Mouse (Mus musculus) intestine, embryonic 16.5 days (tissue): ENCODE measurements around the gene Nfic. TPM values are rescaled to one million over a fixed set of nuclear protein-coding genes. Genes with fewer than 3 reads are reported as not detected.

Experiments used
- ATAC-seq: fragments of 200-750 bp; cut with Nextera tagmentation; 2 replicates; pipeline ENCODE4 v1.8.0; 2017; ENCODE audit warnings: moderate TSS enrichment, moderate library complexity
- H3K27ac ChIP-seq: fragments of 300-500 bp; sonication (generic); 2 replicates; pipeline ENCODE4 v1.5.1; 2014; ENCODE audit warnings: mild to moderate bottlenecking, low read length
- H3K27me3 ChIP-seq: fragments of 300-500 bp; sonication (generic); replicated peaks from 2 replicates; pipeline ENCODE4 v1.6.1; 2014; ENCODE audit warnings: low read length, control low read depth, mixed read lengths; ENCODE audit not compliant: control insufficient read depth, insufficient read depth
- H3K36me3 ChIP-seq: fragments of 300-500 bp; sonication (generic); 2 replicates; pipeline ENCODE4 v1.6.1; 2014; ENCODE audit warnings: low read length, control low read depth; ENCODE audit not compliant: control insufficient read depth, insufficient read depth
- H3K4me1 ChIP-seq: fragments of 300-500 bp; sonication (generic); 2 replicates; pipeline ENCODE4 v1.6.1; 2014; ENCODE audit warnings: low read length, control low read depth, mixed read lengths; ENCODE audit not compliant: control insufficient read depth, insufficient read depth
- H3K4me2 ChIP-seq: fragments of 300-500 bp; sonication (generic); 2 replicates; pipeline ENCODE4 v1.6.1; 2014; ENCODE audit warnings: low read depth, low read length, control low read depth
- H3K4me3 ChIP-seq: fragments of 300-500 bp; sonication (generic); 2 replicates; pipeline ENCODE4 v1.5.1; 2014; ENCODE audit warnings: mild to moderate bottlenecking, low read length
- H3K9ac ChIP-seq: fragments of 300-500 bp; sonication (generic); 2 replicates; pipeline ENCODE4 v1.6.1; 2014; ENCODE audit warnings: low read depth, low read length
- H3K9me3 ChIP-seq: fragments of 300-500 bp; sonication (generic); 2 replicates; pipeline ENCODE4 v1.6.1; 2016; ENCODE audit warnings: low read length, control low read depth; ENCODE audit not compliant: control insufficient read depth
- WGBS: fragments of 180-500 bp; shearing (Covaris S2); extraction: QIAGEN DNeasy Blood & Tissue Kit; methylation state at CpG from one replicate; pipeline ENCODE4 v1.1.7; 2014; 5-methylcytosine and 5-hydroxymethylcytosine counted together
- polyA plus RNA-seq: library from polyadenylated mRNA; unstranded; fragments of >200 nt; fragmentation: Nextera tagmentation; extraction: Ambion mirVana; gene quantifications from 2 replicates; pipeline ENCODE4 v1.2.1, GENCODE M21; 2015

Nfic gene
- polyA plus RNA-seq, 1 experiment from 2014 or later = 49.8 TPM

- no peaks in the 10 kb centered on the region for H3K36me3 ChIP-seq
- H3K27ac ChIP-seq = peak overlapping the region; percentile 53
- no peak overlapping the region for H3K9ac ChIP-seq
- ATAC-seq = peak; percentile 6; the same call in 1 of the 2 replicates
- H3K4me3 ChIP-seq = no peak overlapping the region
- no peaks in the 10 kb centered on the region for H3K9me3 ChIP-seq
- H3K4me1 ChIP-seq = peaks cover 24% of the 10 kb centered on the region
- H3K4me2 ChIP-seq = no peak overlapping the region
- no peaks in the 10 kb centered on the region for H3K27me3 ChIP-seq
- 55% methylated on average over 5 of the region's 5 CpGs for WGBS
These were observed 73.4 kb downstream of the Nfic start for GRCm38 (mm10) chr10:81382039-81382438.

- Histone ChIP-seq H3K27ac (no peak overlapping the region), H3K4me1 (peaks cover 20% of the 10 kb centered on the region), H3K9ac (no peak overlapping the region), H3K9me3 (no peaks in the 10 kb centered on the region), H3K36me3 (peaks cover 3% of the 10 kb centered on the region; the same call in 1 of the 2 replicates), H3K4me2 (no peak overlapping the region), H3K27me3 (no peaks in the 10 kb centered on the region), H3K4me3 (no peak overlapping the region)
- WGBS = 83% methylated on average over 6 of the region's 6 CpGs
- no peak for ATAC-seq
These were observed 75.5 kb downstream of the Nfic start for GRCm38 (mm10) chr10:81379809-81380378.

GRCm38 (mm10) chr10:81379183-81379553 lies 76.3 kb downstream of the Nfic start:
- Histone ChIP-seq H3K4me2 (peak overlapping the region; percentile 74), H3K4me3 (peak overlapping the region; percentile 83), H3K4me1 (peaks cover 19% of the 10 kb centered on the region), H3K27ac (peak overlapping the region; percentile 62), H3K9me3 (no peaks in the 10 kb centered on the region), H3K36me3 (peaks cover 3% of the 10 kb centered on the region; the same call in 1 of the 2 replicates), H3K27me3 (no peaks in the 10 kb centered on the region), H3K9ac (peak overlapping the region; percentile 65)
- 60% methylated on average over 3 of the region's 3 CpGs for WGBS
- no peak for ATAC-seq

DNA sequence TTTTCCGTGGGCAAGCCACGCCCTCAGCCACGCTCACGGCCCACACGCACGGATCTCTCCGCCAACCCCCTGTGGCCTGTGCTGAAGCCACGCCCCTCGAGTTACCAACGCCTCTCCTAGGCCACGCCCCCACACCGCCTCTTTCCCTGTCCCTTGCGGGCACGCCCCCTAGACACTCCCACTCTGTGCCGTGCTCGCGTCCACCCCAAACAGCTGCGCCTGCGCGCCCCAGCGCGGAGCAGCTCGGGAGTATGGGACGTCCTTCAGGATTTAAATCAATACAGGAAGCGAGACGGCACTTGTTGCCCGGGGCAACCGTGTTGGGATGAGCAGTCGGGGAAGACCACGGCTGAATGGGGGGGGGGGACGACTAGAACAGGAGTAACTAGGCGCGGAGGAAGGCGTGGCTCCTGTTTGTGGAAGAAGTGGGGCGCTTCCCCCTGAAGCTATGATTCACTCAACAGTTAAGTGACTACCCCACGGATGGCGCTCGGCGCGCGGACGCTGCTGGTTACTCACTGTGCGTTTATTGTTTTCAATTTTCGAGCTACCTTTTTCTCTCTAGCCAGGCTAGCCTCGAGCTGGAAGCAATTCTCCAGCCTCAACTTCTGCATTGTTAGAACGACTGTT lies 76.8 kb downstream of the Nfic start:
- no peaks in the 10 kb centered on the region for H3K27me3 ChIP-seq
- peak overlapping the region; percentile 83 for H3K4me3 ChIP-seq
- under 1% methylated on average over 46 of the region's 46 CpGs for WGBS
- H3K27ac ChIP-seq = peak overlapping the region; percentile 62
- H3K9ac ChIP-seq = peak overlapping the region; percentile 65
- peaks cover 19% of the 10 kb centered on the region for H3K4me1 ChIP-seq
- peak overlapping the region; percentile 74 for H3K4me2 ChIP-seq
- peaks cover 3% of the 10 kb centered on the region; the same call in 1 of the 2 replicates for H3K36me3 ChIP-seq
- ATAC-seq = peak; percentile 95
- no peaks in the 10 kb centered on the region for H3K9me3 ChIP-seq

DNA sequence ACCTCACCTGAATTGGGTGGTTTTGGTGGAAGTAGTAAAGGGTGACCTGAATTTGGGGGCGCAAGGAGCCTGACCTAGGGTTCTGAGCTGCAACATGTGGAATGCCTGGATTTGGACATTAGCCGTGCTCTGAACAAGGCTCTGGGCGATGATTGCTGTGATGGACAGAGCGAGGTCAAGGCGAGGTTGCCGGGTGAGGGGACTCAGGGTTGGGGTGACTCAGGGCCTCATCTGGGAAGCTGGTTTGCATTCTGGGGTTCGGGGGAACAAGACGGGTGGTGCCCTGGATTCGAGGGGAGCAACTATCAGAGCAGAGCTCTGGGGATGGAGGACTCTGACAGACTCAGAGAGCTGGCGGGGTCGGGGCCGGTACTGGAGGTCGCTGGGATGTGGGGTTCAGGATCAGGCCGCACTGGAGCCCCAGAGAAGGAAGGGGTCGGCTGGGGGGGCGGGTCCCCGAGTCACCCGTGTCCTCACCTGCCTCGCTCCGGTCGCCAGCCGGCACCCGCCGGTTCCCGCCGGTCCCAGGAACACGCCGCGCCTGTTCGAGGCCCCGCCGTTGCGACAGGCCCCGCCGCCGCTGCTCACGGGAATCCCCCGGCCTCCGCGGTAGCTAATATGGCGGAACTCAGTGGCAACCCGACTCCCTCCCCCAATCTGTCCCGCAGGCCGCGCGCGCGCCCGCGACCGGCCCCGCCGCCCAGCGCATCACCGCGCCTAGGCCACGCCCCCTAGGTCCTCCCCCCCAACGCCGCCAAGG lies 77.5 kb downstream of the Nfic start, which contains the start of gene Fzr1:
Gene Fzr1 (minus strand): TSS at position 724 of the 760 bp plus-strand sequence.
- under 1% methylated on average over 54 of the region's 59 CpGs for WGBS
- H3K4me3 ChIP-seq = peak within 1 kb of the TSS; percentile 83
- peak; percentile 68 for ATAC-seq

DNA sequence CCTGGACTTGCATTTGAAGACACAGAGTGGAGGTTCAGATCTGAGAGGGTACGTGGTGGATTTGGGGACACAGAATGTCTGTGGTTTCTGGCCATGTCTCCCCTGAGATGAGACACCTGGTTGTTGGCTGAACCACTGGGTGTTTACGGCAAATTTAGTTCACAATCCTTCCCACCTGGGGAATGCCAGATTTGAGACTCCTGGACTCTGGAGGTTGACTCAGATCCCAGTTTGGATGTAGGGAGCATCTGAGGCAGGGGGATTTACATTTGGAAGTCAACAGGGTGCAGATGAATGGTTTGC lies 78.1 kb downstream of the Nfic start:
- peaks cover 3% of the 10 kb centered on the region; the same call in 1 of the 2 replicates for H3K36me3 ChIP-seq
- no peaks in the 10 kb centered on the region for H3K27me3 ChIP-seq
- peak overlapping the region; percentile 83 for H3K4me2 ChIP-seq
- 32% methylated on average over 2 of the region's 2 CpGs for WGBS
- peaks cover 20% of the 10 kb centered on the region for H3K4me1 ChIP-seq
- peak overlapping the region; percentile 95 for H3K9ac ChIP-seq
- no peak overlapping the region for H3K27ac ChIP-seq
- no peaks in the 10 kb centered on the region for H3K9me3 ChIP-seq
- peak overlapping the region; percentile 83 for H3K4me3 ChIP-seq
- ATAC-seq = no peak

More for the DNA sequence above, 77.5 kb downstream of the Nfic start, which contains the start of gene Fzr1:
- Histone ChIP-seq H3K4me2 (peak within 1 kb of the TSS; percentile 83), H3K27me3 (no peaks in the 10 kb centered on the region), H3K27ac (peak within 1 kb of the TSS; percentile 69), H3K4me1 (peaks cover 24% of the 10 kb centered on the region), H3K9me3 (no peaks in the 10 kb centered on the region), H3K36me3 (peaks cover 3% of the 10 kb centered on the region; the same call in 1 of the 2 replicates), H3K9ac (peak within 1 kb of the TSS; percentile 95)

- H3K27ac ChIP-seq = peak overlapping the region; percentile 16
- H3K9me3 ChIP-seq = no peaks in the 10 kb centered on the region
- no peaks in the 10 kb centered on the region for H3K27me3 ChIP-seq
- peaks cover 3% of the 10 kb centered on the region; the same call in 1 of the 2 replicates for H3K36me3 ChIP-seq
- ATAC-seq = no peak
- peak overlapping the region; percentile 83 for H3K4me3 ChIP-seq
- H3K4me1 ChIP-seq = peaks cover 20% of the 10 kb centered on the region
- peak overlapping the region; percentile 95 for H3K9ac ChIP-seq
- peak overlapping the region; percentile 83 for H3K4me2 ChIP-seq
- 31% methylated on average over 6 of the region's 6 CpGs for WGBS
These were observed 78.7 kb downstream of the Nfic start for GRCm38 (mm10) chr10:81376561-81377361.

GRCm38 (mm10) chr10:81375322-81375721 lies 80.1 kb downstream of the Nfic start:
- peaks cover 11% of the 10 kb centered on the region for H3K36me3 ChIP-seq
- H3K27ac ChIP-seq = no peak overlapping the region
- no peak overlapping the region for H3K9ac ChIP-seq
- H3K4me2 ChIP-seq = no peak overlapping the region
- ATAC-seq = no peak
- no peaks in the 10 kb centered on the region for H3K27me3 ChIP-seq
- 95% methylated on average over 10 of the region's 10 CpGs for WGBS
- H3K4me3 ChIP-seq = no peak overlapping the region
- H3K4me1 ChIP-seq = peaks cover 20% of the 10 kb centered on the region
- no peaks in the 10 kb centered on the region for H3K9me3 ChIP-seq

GRCm38 (mm10) chr10:81367207-81367495 lies 88.3 kb downstream of the Nfic start:
- Histone ChIP-seq H3K4me3 (no peak overlapping the region), H3K27me3 (peaks cover 4% of the 10 kb centered on the region; the same call in 1 of the 2 replicates), H3K9me3 (no peaks in the 10 kb centered on the region), H3K4me2 (no peak overlapping the region), H3K27ac (no peak overlapping the region), H3K4me1 (peaks cover 42% of the 10 kb centered on the region), H3K36me3 (peaks cover 51% of the 10 kb centered on the region), H3K9ac (no peak overlapping the region)
- 84% methylated on average over 6 of the region's 6 CpGs for WGBS
- ATAC-seq = no peak
